Mouse (Mus musculus) CD8-positive naive resting alpha-beta T cell, adult 2 months (primary cell): ENCODE data around the gene Lmo7.

Source experiments
- DNase-seq, 2 experiments: peaks; one replicate each; pipeline ENCODE4 v3.0.0; 2022; ENCODE audit warnings: low read depth in 2 of 2, low spot score in 2 of 2

Lmo7 gene

GRCm38 (mm10) chr14:101729237-101729971, at the start of gene Lmo7, which contains the start of gene Gm9922:
TSS of gene Lmo7 (plus strand) at chr14:101729957.
TSS of gene Gm9922 (minus strand) at chr14:101729814.
- DNase-seq, result no peak

GRCm38 (mm10) chr14:101687696-101688095, 42.1 kb upstream of the Lmo7 start:
- no peak for DNase-seq

GRCm38 (mm10) chr14:101688406-101688805, 41.4 kb upstream of the Lmo7 start:
- no peak for DNase-seq

GRCm38 (mm10) chr14:101704479-101704878, 25.3 kb upstream of the Lmo7 start:
- DNase-seq, result no peak

GRCm38 (mm10) chr14:101707088-101707487, 22.7 kb upstream of the Lmo7 start:
- DNase-seq, result no peak

GRCm38 (mm10) chr14:101714414-101714813, 15.3 kb upstream of the Lmo7 start:
- DNase-seq, result no peak

- DNase-seq, result no peak
Measured at GRCm38 (mm10) chr14:101729972-101730692, 375 bp downstream of the Lmo7 start.

- no peak for DNase-seq
Measured at GRCm38 (mm10) chr14:101733542-101734303, 4.0 kb downstream of the Lmo7 start.

- DNase-seq, result no peak
Measured at GRCm38 (mm10) chr14:101737501-101737900, 7.7 kb downstream of the Lmo7 start.

GRCm38 (mm10) chr14:101746635-101747034, 16.9 kb downstream of the Lmo7 start:
- no peak for DNase-seq

GRCm38 (mm10) chr14:101747811-101748210, 18.1 kb downstream of the Lmo7 start:
- DNase-seq, result no peak

GRCm38 (mm10) chr14:101748436-101748835, 18.7 kb downstream of the Lmo7 start:
- no peak for DNase-seq

- DNase-seq, result no peak
Measured at GRCm38 (mm10) chr14:101750910-101751309, 21.2 kb downstream of the Lmo7 start.

- DNase-seq, result no peak
Measured at GRCm38 (mm10) chr14:101755425-101755824, 25.7 kb downstream of the Lmo7 start.

GRCm38 (mm10) chr14:101762267-101762666, 32.5 kb downstream of the Lmo7 start:
- no peak for DNase-seq

GRCm38 (mm10) chr14:101763762-101764295, 34.1 kb downstream of the Lmo7 start:
- no peak for DNase-seq

- DNase-seq, result no peak
Measured at GRCm38 (mm10) chr14:101771336-101771735, 41.6 kb downstream of the Lmo7 start.

GRCm38 (mm10) chr14:101771756-101772155, 42.0 kb downstream of the Lmo7 start:
- DNase-seq, result no peak

GRCm38 (mm10) chr14:101774631-101775030, 44.9 kb downstream of the Lmo7 start:
- DNase-seq, result no peak

- no peak for DNase-seq
Measured at GRCm38 (mm10) chr14:101776296-101777128, 46.8 kb downstream of the Lmo7 start.

GRCm38 (mm10) chr14:101777129-101777493, 47.4 kb downstream of the Lmo7 start:
- DNase-seq, result no peak
